In genomic region chr8:126797571-126798334, GRCm38 (mm10) we compare ENCODE assay signal across 10 mouse cellular contexts.
DNase-seq lines count a peak whose midpoint lies in the region; ATAC-seq and TF ChIP-seq lines count a peak whose summit lies in the region.
"Had no signal": no experiment of that assay in that cellular context is flagged by ENCODE, and none has a peak within 500 bp of the region (broad histone marks: within the 10 kb centered on the region; RNA-seq: fewer than 3 reads in every experiment).

No protein-coding gene starts in this region.

- no peaks in the 10 kb centered on the region for H3K36me3 ChIP-seq in heart, embryonic 10.5 days
- H3K36me3 ChIP-seq in limb, embryonic 14.5 days (ENCODE audit: control insufficient read depth, insufficient read depth, low read length), result no peaks in the 10 kb centered on the region
- H3K36me3 ChIP-seq in thymus, adult 2 months (ENCODE audit: control insufficient read depth, insufficient read depth, low read length), result no peaks in the 10 kb centered on the region
- H3K36me3 ChIP-seq in midbrain, embryonic 15.5 days (replicated peaks), result no peaks in the 10 kb centered on the region

- H3K9ac ChIP-seq in limb, embryonic 14.5 days (ENCODE audit: low read depth, low read length, severe bottlenecking), result no peak overlapping the region
- H3K9ac ChIP-seq in midbrain, embryonic 15.5 days, result no peak overlapping the region

- no peak overlapping the region for H3K4me2 ChIP-seq in limb, embryonic 14.5 days (replicated peaks; ENCODE audit: low read depth, low read length, severe bottlenecking)
- no peak overlapping the region for H3K4me2 ChIP-seq in midbrain, embryonic 15.5 days

- DNase-seq in gastrocnemius, postnatal 25 days, result peak; percentile 52
- DNase-seq in gastrocnemius, adult 18-20 months (ENCODE audit: low spot score), result no peak
- no peak for DNase-seq in heart, embryonic 10.5 days (ENCODE audit: low spot score)
- peak; percentile 72 for DNase-seq in limb, embryonic 14.5 days (ENCODE audit: low spot score)
- no peak for DNase-seq in thymus, adult 2 months
- no peak for DNase-seq in urinary bladder, adult 2 months (ENCODE audit: low spot score)
- DNase-seq: right cerebral cortex, postnatal 4 days had no signal

- H3K4me3 ChIP-seq in heart, embryonic 10.5 days, result no peak overlapping the region
- no peak overlapping the region for H3K4me3 ChIP-seq in limb, embryonic 14.5 days (replicated peaks; ENCODE audit: low read length)
- H3K4me3 ChIP-seq in thymus, adult 2 months (ENCODE audit: control insufficient read depth, insufficient read depth, low read length), result no peak overlapping the region
- no peak overlapping the region for H3K4me3 ChIP-seq in midbrain, embryonic 15.5 days

- H3K27me3 ChIP-seq in heart, embryonic 10.5 days (ENCODE audit: insufficient read depth, poor library complexity, severe bottlenecking), result peaks cover 3% of the 10 kb centered on the region; the same call in 1 of the 2 replicates
- no peaks in the 10 kb centered on the region for H3K27me3 ChIP-seq in limb, embryonic 14.5 days (ENCODE audit: control insufficient read depth, insufficient read depth, low read length)
- no peaks in the 10 kb centered on the region for H3K27me3 ChIP-seq in thymus, adult 2 months (ENCODE audit: control insufficient read depth, insufficient read depth, low read length)
- no peaks in the 10 kb centered on the region for H3K27me3 ChIP-seq in midbrain, embryonic 15.5 days (replicated peaks)

- TF ChIP-seq CTCF in thymus, adult 2 months (IDR thresholded peaks at IDR 0.05; ENCODE audit: borderline replicate concordance, control insufficient read depth, extremely low read depth, insufficient read depth, low read length, poor library complexity), result no peak

- peak overlapping the region; percentile 47; the same call in 1 of the 2 replicates for H3K27ac ChIP-seq in heart, embryonic 10.5 days
- H3K27ac ChIP-seq in limb, embryonic 14.5 days (replicated peaks; ENCODE audit: low read depth, low read length), result peak overlapping the region; percentile 59; the same call in 1 of the 2 replicates
- no peak overlapping the region for H3K27ac ChIP-seq in thymus, adult 2 months (ENCODE audit: control insufficient read depth, insufficient read depth, low read length)
- H3K27ac ChIP-seq in midbrain, embryonic 15.5 days, result no peak overlapping the region

- peaks cover 10% of the 10 kb centered on the region; the same call in 1 of the 2 replicates for H3K4me1 ChIP-seq in heart, embryonic 10.5 days
- peaks cover 6% of the 10 kb centered on the region; the same call in 1 of the 2 replicates for H3K4me1 ChIP-seq in limb, embryonic 14.5 days (ENCODE audit: control insufficient read depth, insufficient read depth, low read length)
- H3K4me1 ChIP-seq in thymus, adult 2 months (replicated peaks; ENCODE audit: control insufficient read depth, insufficient read depth, low read length), result peaks cover 3% of the 10 kb centered on the region; the same call in 1 of the 2 replicates
- no peaks in the 10 kb centered on the region for H3K4me1 ChIP-seq in midbrain, embryonic 15.5 days

- ATAC-seq in CD4-positive, CD25-positive, alpha-beta regulatory T cell, adult 4 months, result peak; percentile 57
- peak; percentile 66; the same call in 1 of the 2 replicates for ATAC-seq in limb, embryonic 14.5 days (ENCODE audit: low FRiP score, low read depth)
- ATAC-seq in midbrain, embryonic 15.5 days (replicated peaks), result no peak
- ATAC-seq: hindbrain, embryonic 16.5 days had no signal

- TF ChIP-seq POLR2A in limb, embryonic 14.5 days (IDR thresholded peaks at IDR 0.05; ENCODE audit: borderline replicate concordance, extremely low read depth, insufficient read depth, insufficient read length), result no peak
- TF ChIP-seq POLR2A in thymus, adult 2 months (IDR thresholded peaks at IDR 0.05; ENCODE audit: control insufficient read depth, extremely low read depth, insufficient read depth, low read length, poor library complexity), result no peak

- no peaks in the 10 kb centered on the region for H3K9me3 ChIP-seq in heart, embryonic 10.5 days
- H3K9me3 ChIP-seq in limb, embryonic 14.5 days (ENCODE audit: control insufficient read depth, low read length), result no peaks in the 10 kb centered on the region
- no peaks in the 10 kb centered on the region for H3K9me3 ChIP-seq in midbrain, embryonic 15.5 days

- 81% methylated on average over 9 of the region's 9 CpGs for WGBS in heart, embryonic 10.5 days
- 54% methylated on average over 9 of the region's 9 CpGs for WGBS in limb, embryonic 14.5 days
- 95% methylated on average over 9 of the region's 9 CpGs for WGBS in thymus, adult 2 months
- WGBS in midbrain, embryonic 15.5 days, result 84% methylated on average over 9 of the region's 9 CpGs

Comparison
In these comparisons a context has a peak if more than half of its experiments do, and no peak if none do; other contexts are left out.
1. DNase-seq: peak in gastrocnemius, postnatal 25 days (single experiment) and limb, embryonic 14.5 days (single experiment); none in gastrocnemius, adult 18-20 months (single experiment), heart, embryonic 10.5 days (single experiment), thymus, adult 2 months (single experiment) and urinary bladder, adult 2 months (single experiment).
2. H3K27ac ChIP-seq: peak in heart, embryonic 10.5 days (single experiment) and limb, embryonic 14.5 days (single experiment); none in thymus, adult 2 months (single experiment) and midbrain, embryonic 15.5 days (single experiment).